Mouse (Mus musculus): ENCODE results near the gene Rapgef2. TPM values are rescaled to one million over a fixed set of nuclear protein-coding genes. Genes with fewer than 3 reads are reported as not detected.
"Not testable (repeated sequence)": the region's sequence is repeated elsewhere in the genome, so short reads cannot be mapped to it uniquely, and the experiment has no call there.

Gene Rapgef2
- polyA plus RNA-seq, 1 experiment: 8.7 TPM

- 93% methylated on average over 6 of the region's 6 CpGs for WGBS
- H3K27me3 ChIP-seq (ENCODE audit: control insufficient read depth, insufficient read depth, low read length): no peaks in the 10 kb centered on the region
- peaks cover 10% of the 10 kb centered on the region; the same call in 1 of the 2 replicates for H3K36me3 ChIP-seq (ENCODE audit: control insufficient read depth, insufficient read depth, low read length)
- DNase-seq: no peak
- no peak overlapping the region for H3K4me3 ChIP-seq (ENCODE audit: control insufficient read depth, insufficient read depth, low read length)
- H3K27ac ChIP-seq (ENCODE audit: control insufficient read depth, insufficient read depth, low read length): no peak overlapping the region
- TF ChIP-seq POLR2A (IDR thresholded peaks at IDR 0.05; ENCODE audit: control insufficient read depth, extremely low read depth, insufficient read depth, low read length, poor library complexity) (no peak), CTCF (IDR thresholded peaks at IDR 0.05; ENCODE audit: borderline replicate concordance, control insufficient read depth, extremely low read depth, insufficient read depth, low read length, poor library complexity) (no peak)
- no peaks in the 10 kb centered on the region for H3K4me1 ChIP-seq (replicated peaks; ENCODE audit: control insufficient read depth, insufficient read depth, low read length)
Measured at GRCm38 (mm10) chr3:79061426-79061825, 224.9 kb downstream of the Rapgef2 start.

- not testable (repeated sequence) for H3K27ac ChIP-seq (ENCODE audit: control insufficient read depth, insufficient read depth, low read length); H3K4me1 ChIP-seq (replicated peaks; ENCODE audit: control insufficient read depth, insufficient read depth, low read length); H3K27me3 ChIP-seq (ENCODE audit: control insufficient read depth, insufficient read depth, low read length); H3K36me3 ChIP-seq (ENCODE audit: control insufficient read depth, insufficient read depth, low read length); DNase-seq; H3K4me3 ChIP-seq (ENCODE audit: control insufficient read depth, insufficient read depth, low read length)
- 92% methylated on average over 2 of the region's 2 CpGs for WGBS
Measured at GRCm38 (mm10) chr3:79058491-79058890, 227.8 kb downstream of the Rapgef2 start.

- TF ChIP-seq POLR2A (IDR thresholded peaks at IDR 0.05; ENCODE audit: control insufficient read depth, extremely low read depth, insufficient read depth, low read length, poor library complexity) (no peak), CTCF (IDR thresholded peaks at IDR 0.05; ENCODE audit: borderline replicate concordance, control insufficient read depth, extremely low read depth, insufficient read depth, low read length, poor library complexity) (no peak)
- H3K4me3 ChIP-seq (ENCODE audit: control insufficient read depth, insufficient read depth, low read length): no peak overlapping the region
- H3K36me3 ChIP-seq (ENCODE audit: control insufficient read depth, insufficient read depth, low read length): no peaks in the 10 kb centered on the region
- no peak for DNase-seq
- H3K4me1 ChIP-seq (replicated peaks; ENCODE audit: control insufficient read depth, insufficient read depth, low read length): no peaks in the 10 kb centered on the region
- H3K27ac ChIP-seq (ENCODE audit: control insufficient read depth, insufficient read depth, low read length): no peak overlapping the region
- WGBS: 93% methylated on average over 5 of the region's 5 CpGs
- H3K27me3 ChIP-seq (ENCODE audit: control insufficient read depth, insufficient read depth, low read length): no peaks in the 10 kb centered on the region
Measured at GRCm38 (mm10) chr3:79045251-79045650, 241.1 kb downstream of the Rapgef2 start.

GRCm38 (mm10) chr3:79042973-79043372 is 243.3 kb downstream of the Rapgef2 start:
- Histone ChIP-seq H3K36me3 (ENCODE audit: control insufficient read depth, insufficient read depth, low read length) (no peaks in the 10 kb centered on the region), H3K27ac (ENCODE audit: control insufficient read depth, insufficient read depth, low read length) (no peak overlapping the region), H3K4me1 (replicated peaks; ENCODE audit: control insufficient read depth, insufficient read depth, low read length) (peaks cover 3% of the 10 kb centered on the region), H3K27me3 (ENCODE audit: control insufficient read depth, insufficient read depth, low read length) (no peaks in the 10 kb centered on the region), H3K4me3 (ENCODE audit: control insufficient read depth, insufficient read depth, low read length) (no peak overlapping the region)
- no peak for DNase-seq
- TF ChIP-seq POLR2A (IDR thresholded peaks at IDR 0.05; ENCODE audit: control insufficient read depth, extremely low read depth, insufficient read depth, low read length, poor library complexity): no peak
- TF ChIP-seq CTCF (IDR thresholded peaks at IDR 0.05; ENCODE audit: borderline replicate concordance, control insufficient read depth, extremely low read depth, insufficient read depth, low read length, poor library complexity): no peak
- WGBS: 94% methylated on average over 3 of the region's 3 CpGs

- WGBS: 29% methylated on average over 2 of the region's 2 CpGs
- Histone ChIP-seq H3K4me3 (ENCODE audit: control insufficient read depth, insufficient read depth, low read length) (no peak overlapping the region), H3K4me1 (replicated peaks; ENCODE audit: control insufficient read depth, insufficient read depth, low read length) (peaks cover 3% of the 10 kb centered on the region), H3K36me3 (ENCODE audit: control insufficient read depth, insufficient read depth, low read length) (no peaks in the 10 kb centered on the region), H3K27me3 (ENCODE audit: control insufficient read depth, insufficient read depth, low read length) (no peaks in the 10 kb centered on the region), H3K27ac (ENCODE audit: control insufficient read depth, insufficient read depth, low read length) (no peak overlapping the region)
- no peak for DNase-seq
- no peak for TF ChIP-seq POLR2A (IDR thresholded peaks at IDR 0.05; ENCODE audit: control insufficient read depth, extremely low read depth, insufficient read depth, low read length, poor library complexity)
- no peak for TF ChIP-seq CTCF (IDR thresholded peaks at IDR 0.05; ENCODE audit: borderline replicate concordance, control insufficient read depth, extremely low read depth, insufficient read depth, low read length, poor library complexity)
Measured at GRCm38 (mm10) chr3:79039666-79040450, 246.5 kb downstream of the Rapgef2 start.

GRCm38 (mm10) chr3:79039008-79039407 is 247.3 kb downstream of the Rapgef2 start:
- Histone ChIP-seq H3K4me3 (ENCODE audit: control insufficient read depth, insufficient read depth, low read length) (no peak overlapping the region), H3K27me3 (ENCODE audit: control insufficient read depth, insufficient read depth, low read length) (no peaks in the 10 kb centered on the region), H3K27ac (ENCODE audit: control insufficient read depth, insufficient read depth, low read length) (no peak overlapping the region), H3K36me3 (ENCODE audit: control insufficient read depth, insufficient read depth, low read length) (no peaks in the 10 kb centered on the region), H3K4me1 (replicated peaks; ENCODE audit: control insufficient read depth, insufficient read depth, low read length) (peaks cover 3% of the 10 kb centered on the region)
- TF ChIP-seq CTCF (IDR thresholded peaks at IDR 0.05; ENCODE audit: borderline replicate concordance, control insufficient read depth, extremely low read depth, insufficient read depth, low read length, poor library complexity): no peak
- no peak for TF ChIP-seq POLR2A (IDR thresholded peaks at IDR 0.05; ENCODE audit: control insufficient read depth, extremely low read depth, insufficient read depth, low read length, poor library complexity)
- 91% methylated on average over 2 of the region's 2 CpGs for whole genome bisulfite sequencing
- DNase-seq: no peak

GRCm38 (mm10) chr3:79034457-79034856 is 251.9 kb downstream of the Rapgef2 start:
- TF ChIP-seq POLR2A (IDR thresholded peaks at IDR 0.05; ENCODE audit: control insufficient read depth, extremely low read depth, insufficient read depth, low read length, poor library complexity) (no peak), CTCF (IDR thresholded peaks at IDR 0.05; ENCODE audit: borderline replicate concordance, control insufficient read depth, extremely low read depth, insufficient read depth, low read length, poor library complexity) (no peak)
- H3K4me3 ChIP-seq (ENCODE audit: control insufficient read depth, insufficient read depth, low read length): no peak overlapping the region
- DNase-seq: no peak
- H3K4me1 ChIP-seq (replicated peaks; ENCODE audit: control insufficient read depth, insufficient read depth, low read length): no peaks in the 10 kb centered on the region
- no peaks in the 10 kb centered on the region for H3K27me3 ChIP-seq (ENCODE audit: control insufficient read depth, insufficient read depth, low read length)
- no peaks in the 10 kb centered on the region for H3K36me3 ChIP-seq (ENCODE audit: control insufficient read depth, insufficient read depth, low read length)
- no peak overlapping the region for H3K27ac ChIP-seq (ENCODE audit: control insufficient read depth, insufficient read depth, low read length)
- WGBS: 99% methylated on average over 2 of the region's 2 CpGs

Measured in thymus, adult 2 months (tissue).